Mouse (Mus musculus) limb, embryonic 12.5 days (tissue): Measurements from ENCODE around the gene Unc13b. TPM values are rescaled to one million over a fixed set of nuclear protein-coding genes. Genes with fewer than 3 reads are reported as not detected.

Experiments used
- ATAC-seq: fragments of 200-750 bp; cut with Nextera tagmentation; 2 replicates; pipeline ENCODE4 v1.8.0; 2017; ENCODE audit warnings: low read depth, moderate TSS enrichment; ENCODE audit not compliant: insufficient number of reproducible peaks, insufficient read depth, low FRiP score, low TSS enrichment
- H3K27ac ChIP-seq: fragments of 300-500 bp; sonication (generic); 2 replicates; pipeline ENCODE4 v1.5.1; 2016; ENCODE audit warnings: mild to moderate bottlenecking, moderate library complexity
- H3K27me3 ChIP-seq: fragments of 300-500 bp; sonication (generic); 2 replicates; pipeline ENCODE4 v1.6.1; 2016; ENCODE audit warnings: mild to moderate bottlenecking, moderate library complexity
- H3K36me3 ChIP-seq: fragments of 300-500 bp; sonication (generic); 2 replicates; pipeline ENCODE4 v1.6.1; 2016; ENCODE audit warnings: mild to moderate bottlenecking, moderate library complexity
- H3K4me1 ChIP-seq: fragments of 300-500 bp; sonication (generic); replicated peaks from 2 replicates; pipeline ENCODE4 v1.6.1; 2016
- H3K4me2 ChIP-seq: fragments of 300-500 bp; sonication (generic); 2 replicates; pipeline ENCODE4 v1.6.1; 2016; ENCODE audit warnings: mild to moderate bottlenecking, moderate library complexity
- H3K4me3 ChIP-seq: fragments of 300-500 bp; sonication (generic); replicated peaks from 2 replicates; pipeline ENCODE4 v1.5.1; 2016; ENCODE audit warnings: mild to moderate bottlenecking
- H3K9ac ChIP-seq: fragments of 300-500 bp; sonication (generic); replicated peaks from 2 replicates; pipeline ENCODE4 v1.6.1; 2016; ENCODE audit warnings: mild to moderate bottlenecking, moderate library complexity
- H3K9me3 ChIP-seq: fragments of 300-500 bp; sonication (generic); 2 replicates; pipeline ENCODE4 v1.6.1; 2016; ENCODE audit warnings: mild to moderate bottlenecking, moderate library complexity
- WGBS: fragments of 180-500 bp; shearing (Covaris S2); methylation state at CpG from one replicate; pipeline ENCODE4 v1.1.7; 2016; 5-methylcytosine and 5-hydroxymethylcytosine counted together
- polyA plus RNA-seq: library from polyadenylated mRNA; unstranded; fragments of >200 nt; fragmentation: Nextera tagmentation; extraction: Ambion mirVana; gene quantifications from 2 replicates; pipeline ENCODE4 v1.2.1, GENCODE M21; 2016

Unc13b gene
- polyA plus RNA-seq, 1 experiment from 2014 or later, result 3.5 TPM

- H3K27me3 ChIP-seq, result no peaks in the 10 kb centered on the region
- peaks cover 24% of the 10 kb centered on the region for H3K4me1 ChIP-seq
- ATAC-seq, result no peak
- H3K4me2 ChIP-seq, result peak overlapping the region; percentile 77
- 53% methylated on average over 15 of the region's 15 CpGs for WGBS
- H3K27ac ChIP-seq, result no peak overlapping the region
- peak overlapping the region; percentile 71 for H3K4me3 ChIP-seq
- H3K9me3 ChIP-seq, result no peaks in the 10 kb centered on the region
- H3K36me3 ChIP-seq, result peaks cover 31% of the 10 kb centered on the region
- peak overlapping the region; percentile 77 for H3K9ac ChIP-seq
Observed at GRCm38 (mm10) chr4:43038567-43039495, 19.9 kb upstream of the Unc13b start.

GRCm38 (mm10) chr4:43039609-43040008 lies 19.1 kb upstream of the Unc13b start:
- Histone ChIP-seq H3K36me3 (peaks cover 23% of the 10 kb centered on the region), H3K4me2 (peak overlapping the region; percentile 77), H3K27ac (peak overlapping the region; percentile 80), H3K4me3 (peak overlapping the region; percentile 71), H3K9ac (peak overlapping the region; percentile 77), H3K27me3 (no peaks in the 10 kb centered on the region), H3K4me1 (peaks cover 32% of the 10 kb centered on the region), H3K9me3 (no peaks in the 10 kb centered on the region)
- no peak for ATAC-seq
- WGBS, result 3% methylated on average over 11 of the region's 11 CpGs

- Histone ChIP-seq H3K27me3 (no peaks in the 10 kb centered on the region), H3K9ac (peak overlapping the region; percentile 77), H3K4me2 (peak overlapping the region; percentile 77), H3K4me1 (peaks cover 37% of the 10 kb centered on the region), H3K36me3 (peaks cover 18% of the 10 kb centered on the region), H3K4me3 (peak overlapping the region; percentile 71), H3K9me3 (no peaks in the 10 kb centered on the region), H3K27ac (peak overlapping the region; percentile 80)
- ATAC-seq, result peak; percentile 98
- WGBS, result under 1% methylated on average over 25 of the region's 25 CpGs
Observed at GRCm38 (mm10) chr4:43040114-43040572, 18.6 kb upstream of the Unc13b start.

GRCm38 (mm10) chr4:43040881-43041547 lies 17.7 kb upstream of the Unc13b start:
- Histone ChIP-seq H3K4me3 (no peak overlapping the region), H3K9me3 (no peaks in the 10 kb centered on the region), H3K27me3 (no peaks in the 10 kb centered on the region), H3K27ac (peak overlapping the region; percentile 42; the same call in 1 of the 2 replicates), H3K9ac (no peak overlapping the region), H3K4me2 (peak overlapping the region; percentile 77; the same call in 1 of the 2 replicates), H3K36me3 (peaks cover 9% of the 10 kb centered on the region), H3K4me1 (peaks cover 41% of the 10 kb centered on the region)
- WGBS, result 68% methylated on average over 9 of the region's 9 CpGs
- no peak for ATAC-seq

- Histone ChIP-seq H3K4me3 (no peak overlapping the region), H3K27me3 (no peaks in the 10 kb centered on the region), H3K9me3 (no peaks in the 10 kb centered on the region), H3K4me2 (peak overlapping the region; percentile 73), H3K9ac (0 out of 2 replicates have a peak overlapping the region, but pooled peaks have one; percentile 3), H3K4me1 (peaks cover 38% of the 10 kb centered on the region), H3K27ac (peak overlapping the region; percentile 53; the same call in 1 of the 2 replicates), H3K36me3 (no peaks in the 10 kb centered on the region)
- 24% methylated on average over 7 of the region's 7 CpGs for WGBS
- no peak for ATAC-seq
Observed at GRCm38 (mm10) chr4:43043644-43044357, 15.0 kb upstream of the Unc13b start.

- no peaks in the 10 kb centered on the region for H3K36me3 ChIP-seq
- peaks cover 30% of the 10 kb centered on the region for H3K4me1 ChIP-seq
- 0 out of 2 replicates have a peak overlapping the region, but pooled peaks have one; percentile 53 for H3K27ac ChIP-seq
- peak overlapping the region; percentile 50; the same call in 1 of the 2 replicates for H3K9ac ChIP-seq
- H3K4me2 ChIP-seq, result peak overlapping the region; percentile 73
- no peak for ATAC-seq
- H3K27me3 ChIP-seq, result no peaks in the 10 kb centered on the region
- H3K9me3 ChIP-seq, result no peaks in the 10 kb centered on the region
- H3K4me3 ChIP-seq, result peak overlapping the region; percentile 49
- 33% methylated on average over 4 of the region's 4 CpGs for WGBS
Observed at GRCm38 (mm10) chr4:43044673-43045072, 14.1 kb upstream of the Unc13b start.

GRCm38 (mm10) chr4:43045285-43045658 lies 13.5 kb upstream of the Unc13b start:
- H3K4me3 ChIP-seq, result peak overlapping the region; percentile 49
- peak overlapping the region; percentile 50; the same call in 1 of the 2 replicates for H3K9ac ChIP-seq
- 9% methylated on average over 13 of the region's 13 CpGs for WGBS
- no peaks in the 10 kb centered on the region for H3K9me3 ChIP-seq
- no peaks in the 10 kb centered on the region for H3K27me3 ChIP-seq
- peak; percentile 15; the same call in 1 of the 2 replicates for ATAC-seq
- peak overlapping the region; percentile 73 for H3K4me2 ChIP-seq
- H3K36me3 ChIP-seq, result no peaks in the 10 kb centered on the region
- H3K4me1 ChIP-seq, result peaks cover 30% of the 10 kb centered on the region
- peak overlapping the region; percentile 41 for H3K27ac ChIP-seq

- peak within 1 kb of the TSS; percentile 49 for H3K4me3 ChIP-seq
- peaks cover 26% of the 10 kb centered on the region for H3K4me1 ChIP-seq
- under 1% methylated on average over 33 of the region's 33 CpGs for WGBS
- no peaks in the 10 kb centered on the region for H3K36me3 ChIP-seq
- peak within 1 kb of the TSS; percentile 73 for H3K4me2 ChIP-seq
- H3K9me3 ChIP-seq, result no peaks in the 10 kb centered on the region
- peak within 1 kb of the TSS; percentile 41 for H3K27ac ChIP-seq
- no peaks in the 10 kb centered on the region for H3K27me3 ChIP-seq
- peak within 1 kb of the TSS; percentile 50; the same call in 1 of the 2 replicates for H3K9ac ChIP-seq
- ATAC-seq, result peak; percentile 93
Observed at GRCm38 (mm10) chr4:43045659-43046302, 13.0 kb upstream of the Unc13b start, which contains the start of gene Fam214b. Gene Fam214b, minus strand, starts transcription at chr4:43046220.

GRCm38 (mm10) chr4:43046607-43047006 lies 12.1 kb upstream of the Unc13b start:
- 56% methylated on average over 5 of the region's 5 CpGs for WGBS
- Histone ChIP-seq H3K27me3 (no peaks in the 10 kb centered on the region), H3K4me3 (no peak overlapping the region; the same call in 1 of the 2 replicates), H3K9ac (no peak overlapping the region), H3K27ac (no peak overlapping the region), H3K4me1 (peaks cover 22% of the 10 kb centered on the region), H3K9me3 (no peaks in the 10 kb centered on the region), H3K36me3 (no peaks in the 10 kb centered on the region), H3K4me2 (peak overlapping the region; percentile 73)
- ATAC-seq, result no peak

GRCm38 (mm10) chr4:43047231-43047630 lies 11.5 kb upstream of the Unc13b start:
- peak overlapping the region; percentile 37 for H3K4me2 ChIP-seq
- H3K27ac ChIP-seq, result no peak overlapping the region
- 8% methylated on average over 5 of the region's 5 CpGs for WGBS
- 0 out of 2 replicates have a peak overlapping the region, but pooled peaks have one; percentile 23 for H3K9ac ChIP-seq
- H3K4me3 ChIP-seq, result no peak overlapping the region; the same call in 1 of the 2 replicates
- H3K27me3 ChIP-seq, result 0 out of 2 replicates have a peak, but pooled peaks cover 1% of the 10 kb centered on the region
- peaks cover 22% of the 10 kb centered on the region for H3K4me1 ChIP-seq
- H3K9me3 ChIP-seq, result no peaks in the 10 kb centered on the region
- ATAC-seq, result no peak
- H3K36me3 ChIP-seq, result no peaks in the 10 kb centered on the region
